Mouse (Mus musculus) thymus, adult 2 months (tissue): Measurements from ENCODE around the gene Psma7.

Source experiments
- CTCF ChIP-seq: fragments of 200-500 bp; IDR thresholded peaks from 2 replicates; pipeline ENCODE4 v1.5.1; 2012; ENCODE audit warnings: mild to moderate bottlenecking, control low read depth, low read length, moderate library complexity, borderline replicate concordance; ENCODE audit not compliant: control insufficient read depth, poor library complexity, insufficient read depth; ENCODE audit errors: extremely low read depth
- POLR2A ChIP-seq: fragments of 200-500 bp; IDR thresholded peaks from 2 replicates; pipeline ENCODE4 v1.6.1; 2012; ENCODE audit warnings: mild to moderate bottlenecking, low read length, control low read depth, moderate library complexity; ENCODE audit not compliant: control insufficient read depth, poor library complexity, insufficient read depth; ENCODE audit errors: extremely low read depth

- TF ChIP-seq CTCF (peak; percentile 62; the same call in 1 of the 2 replicates), POLR2A (no peak)
Measured at GRCm38 (mm10) chr2:180045283-180045682, 3.0 kb upstream of the Psma7 start.
